Mouse (Mus musculus): ENCODE results near the gene Acy3. TPM values are rescaled to one million over a fixed set of nuclear protein-coding genes. Genes with fewer than 3 reads are reported as not detected.

Acy3 gene
- polyA plus RNA-seq, 1 experiment from 2014 or later, result 13.0 TPM

DNA sequence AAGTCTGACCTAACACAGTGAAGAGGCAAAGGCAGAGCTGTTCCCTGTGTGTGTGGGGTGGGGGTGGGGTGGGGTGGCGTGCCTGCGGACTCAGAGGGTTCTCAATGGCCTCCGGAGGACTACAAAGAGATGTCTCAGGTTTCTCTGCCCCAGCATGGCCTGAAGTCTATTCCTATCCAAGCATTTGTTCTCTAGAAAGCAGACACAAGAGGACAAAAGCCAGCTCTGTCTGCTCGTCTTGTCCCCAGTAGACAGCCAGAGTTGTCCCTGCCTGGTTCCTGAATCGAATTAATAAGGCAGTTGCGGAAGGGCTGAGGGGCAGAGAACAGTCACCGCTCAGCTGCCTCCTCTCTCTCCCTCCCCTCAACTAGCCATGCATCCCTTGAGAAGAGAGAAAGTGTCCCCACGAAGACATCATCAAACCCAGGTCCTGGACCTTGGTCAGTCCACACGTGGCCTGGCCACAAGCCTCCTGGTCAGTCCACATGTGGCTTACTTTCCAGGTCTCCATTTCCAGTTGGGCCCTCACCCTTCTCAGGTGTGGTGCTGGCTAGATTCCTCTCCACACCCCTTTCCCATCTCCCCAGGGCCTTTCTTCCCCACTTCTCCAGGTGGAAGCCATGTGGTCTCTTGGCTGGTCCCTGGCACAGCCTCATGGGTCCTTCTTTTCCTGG, 2.7 kb upstream of the Acy3 start:
- Histone ChIP-seq H3K9ac (ENCODE audit: low read length) (no peak overlapping the region), H3K4me3 (ENCODE audit: low read depth, low read length) (no peak overlapping the region), H3K4me2 (ENCODE audit: low read length) (no peak overlapping the region), H3K4me1 (replicated peaks; ENCODE audit: control insufficient read depth, insufficient read depth, low read length) (peaks cover 30% of the 10 kb centered on the region), H3K27me3 (replicated peaks; ENCODE audit: control insufficient read depth, insufficient read depth, low read length) (no peaks in the 10 kb centered on the region), H3K27ac (ENCODE audit: low read depth) (no peak overlapping the region), H3K36me3 (ENCODE audit: control insufficient read depth, insufficient read depth, low read length) (no peaks in the 10 kb centered on the region), H3K9me3 (ENCODE audit: control insufficient read depth, low read length) (no peaks in the 10 kb centered on the region)
- WGBS, result 49% methylated on average over 9 of the region's 9 CpGs
- ATAC-seq (replicated peaks; ENCODE audit: low FRiP score, low TSS enrichment, low read depth) (no peak), DNase-seq (ENCODE audit: low spot score) (no peak)

DNA sequence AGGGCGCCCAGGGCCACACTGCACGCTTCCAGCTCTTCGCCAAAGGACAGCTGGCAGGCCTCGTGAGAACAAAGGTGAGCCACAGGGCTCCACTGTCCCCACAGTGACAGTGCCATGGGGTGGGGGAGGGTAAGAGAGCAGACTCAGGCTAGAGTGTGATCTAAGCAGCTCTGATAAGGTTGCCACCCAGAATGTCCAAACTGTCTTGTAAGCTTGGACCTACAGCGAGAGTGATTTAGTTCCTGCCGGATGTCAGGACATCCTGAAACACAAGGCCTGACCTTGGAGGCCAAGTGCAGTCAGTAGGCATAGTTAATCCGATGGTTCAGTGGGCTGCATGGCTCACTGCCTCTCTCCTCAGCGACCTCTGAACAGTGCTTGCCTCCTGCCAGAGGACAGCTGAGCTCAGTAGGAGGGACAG, 1.1 kb upstream of the Acy3 start:
- Histone ChIP-seq H3K9me3 (ENCODE audit: control insufficient read depth, low read length) (no peaks in the 10 kb centered on the region), H3K4me2 (ENCODE audit: low read length) (no peak overlapping the region), H3K27ac (ENCODE audit: low read depth) (no peak overlapping the region), H3K36me3 (ENCODE audit: control insufficient read depth, insufficient read depth, low read length) (no peaks in the 10 kb centered on the region), H3K4me3 (ENCODE audit: low read depth, low read length) (no peak overlapping the region), H3K27me3 (replicated peaks; ENCODE audit: control insufficient read depth, insufficient read depth, low read length) (no peaks in the 10 kb centered on the region), H3K9ac (ENCODE audit: low read length) (no peak overlapping the region), H3K4me1 (replicated peaks; ENCODE audit: control insufficient read depth, insufficient read depth, low read length) (peaks cover 30% of the 10 kb centered on the region)
- DNase-seq (ENCODE audit: low spot score) (no peak), ATAC-seq (replicated peaks; ENCODE audit: low FRiP score, low TSS enrichment, low read depth) (no peak; the same call in 1 of the 2 replicates)
- WGBS, result 41% methylated on average over 8 of the region's 8 CpGs

DNA sequence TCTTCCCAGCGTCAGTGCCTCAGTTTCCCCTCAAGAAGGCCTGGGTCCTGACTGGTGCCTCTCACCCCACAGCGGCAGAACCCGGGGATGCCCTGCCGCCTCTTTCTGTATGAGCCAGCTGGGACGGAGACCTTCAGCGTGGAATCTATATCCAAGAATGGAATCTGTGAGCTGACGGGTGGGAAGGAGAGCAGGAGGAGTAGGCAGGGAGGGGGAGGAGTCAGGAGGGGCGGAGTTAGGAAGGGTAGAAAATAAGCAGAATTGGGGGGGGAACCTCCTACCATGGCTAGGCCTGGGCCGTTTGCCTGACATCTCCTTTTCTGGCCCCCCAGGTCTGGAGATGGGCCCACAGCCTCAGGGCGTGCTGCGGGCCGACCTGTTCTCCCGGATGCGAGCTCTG, 1.7 kb downstream of the Acy3 start:
- no peaks in the 10 kb centered on the region for H3K9me3 ChIP-seq (ENCODE audit: control insufficient read depth, low read length)
- no peak for DNase-seq (ENCODE audit: low spot score)
- no peak overlapping the region for H3K27ac ChIP-seq (ENCODE audit: low read depth)
- H3K4me2 ChIP-seq (ENCODE audit: low read length), result no peak overlapping the region
- H3K9ac ChIP-seq (ENCODE audit: low read length), result no peak overlapping the region
- peaks cover 30% of the 10 kb centered on the region for H3K4me1 ChIP-seq (replicated peaks; ENCODE audit: control insufficient read depth, insufficient read depth, low read length)
- H3K36me3 ChIP-seq (ENCODE audit: control insufficient read depth, insufficient read depth, low read length), result no peaks in the 10 kb centered on the region
- no peaks in the 10 kb centered on the region for H3K27me3 ChIP-seq (replicated peaks; ENCODE audit: control insufficient read depth, insufficient read depth, low read length)
- no peak overlapping the region for H3K4me3 ChIP-seq (ENCODE audit: low read depth, low read length)
- no peak for ATAC-seq (replicated peaks; ENCODE audit: low FRiP score, low TSS enrichment, low read depth)
- WGBS, result 86% methylated on average over 14 of the region's 14 CpGs

DNA sequence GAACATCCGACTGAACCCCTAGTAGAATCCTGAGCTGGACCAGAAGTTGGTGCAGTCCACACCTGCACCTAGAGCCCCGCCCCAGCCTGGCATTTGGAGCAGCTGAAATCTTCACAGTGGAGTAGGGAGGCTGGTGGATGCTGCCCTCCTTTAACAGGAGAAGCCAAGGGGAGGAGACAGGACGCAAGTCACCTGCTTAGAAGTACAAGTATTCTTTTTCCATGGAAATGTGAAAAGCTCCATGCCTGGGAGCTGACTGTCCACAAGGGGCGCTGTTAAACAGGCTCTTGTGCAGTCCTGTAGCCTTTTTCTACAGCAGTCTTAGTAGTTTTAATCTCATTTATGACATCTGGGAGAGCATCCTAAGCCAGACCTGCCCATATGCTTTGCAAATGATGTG, 2.4 kb downstream of the Acy3 start:
- H3K9ac ChIP-seq (ENCODE audit: low read length), result no peak overlapping the region
- ATAC-seq (replicated peaks; ENCODE audit: low FRiP score, low TSS enrichment, low read depth), result no peak
- H3K27me3 ChIP-seq (replicated peaks; ENCODE audit: control insufficient read depth, insufficient read depth, low read length), result no peaks in the 10 kb centered on the region
- H3K27ac ChIP-seq (ENCODE audit: low read depth), result no peak overlapping the region
- DNase-seq (ENCODE audit: low spot score), result no peak
- no peaks in the 10 kb centered on the region for H3K9me3 ChIP-seq (ENCODE audit: control insufficient read depth, low read length)
- H3K4me1 ChIP-seq (replicated peaks; ENCODE audit: control insufficient read depth, insufficient read depth, low read length), result peaks cover 24% of the 10 kb centered on the region
- WGBS, result 82% methylated on average over 4 of the region's 4 CpGs
- H3K4me2 ChIP-seq (ENCODE audit: low read length), result no peak overlapping the region
- no peaks in the 10 kb centered on the region for H3K36me3 ChIP-seq (ENCODE audit: control insufficient read depth, insufficient read depth, low read length)
- H3K4me3 ChIP-seq (ENCODE audit: low read depth, low read length), result no peak overlapping the region

DNA sequence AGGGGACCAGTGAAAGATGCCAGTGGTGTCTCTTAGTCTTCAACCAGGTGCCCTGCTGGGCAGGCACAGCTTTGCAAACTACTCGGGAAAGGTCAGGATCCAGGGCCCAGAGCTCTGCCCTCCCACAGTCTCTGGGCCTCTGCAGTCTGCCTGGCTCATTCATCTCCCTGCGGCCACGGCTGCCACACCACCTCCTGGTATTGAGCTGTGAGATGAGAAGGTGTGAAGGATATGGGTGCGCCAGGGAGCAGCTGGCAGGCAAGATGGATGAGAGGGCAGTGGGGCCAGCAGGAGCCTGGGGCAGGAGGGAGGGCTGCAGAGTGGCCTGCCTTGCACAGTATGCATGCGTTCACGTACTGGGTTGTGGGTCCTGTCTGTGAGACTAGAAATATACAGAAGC, 4.4 kb downstream of the Acy3 start:
- peaks cover 14% of the 10 kb centered on the region for H3K4me1 ChIP-seq (replicated peaks; ENCODE audit: control insufficient read depth, insufficient read depth, low read length)
- H3K4me2 ChIP-seq (ENCODE audit: low read length), result no peak overlapping the region
- DNase-seq (ENCODE audit: low spot score) (no peak), ATAC-seq (replicated peaks; ENCODE audit: low FRiP score, low TSS enrichment, low read depth) (no peak)
- 24% methylated on average over 6 of the region's 6 CpGs for WGBS
- no peaks in the 10 kb centered on the region for H3K27me3 ChIP-seq (replicated peaks; ENCODE audit: control insufficient read depth, insufficient read depth, low read length)
- no peak overlapping the region for H3K9ac ChIP-seq (ENCODE audit: low read length)
- H3K9me3 ChIP-seq (ENCODE audit: control insufficient read depth, low read length), result no peaks in the 10 kb centered on the region
- no peaks in the 10 kb centered on the region for H3K36me3 ChIP-seq (ENCODE audit: control insufficient read depth, insufficient read depth, low read length)
- no peak overlapping the region for H3K27ac ChIP-seq (ENCODE audit: low read depth)
- no peak overlapping the region for H3K4me3 ChIP-seq (ENCODE audit: low read depth, low read length)

DNA sequence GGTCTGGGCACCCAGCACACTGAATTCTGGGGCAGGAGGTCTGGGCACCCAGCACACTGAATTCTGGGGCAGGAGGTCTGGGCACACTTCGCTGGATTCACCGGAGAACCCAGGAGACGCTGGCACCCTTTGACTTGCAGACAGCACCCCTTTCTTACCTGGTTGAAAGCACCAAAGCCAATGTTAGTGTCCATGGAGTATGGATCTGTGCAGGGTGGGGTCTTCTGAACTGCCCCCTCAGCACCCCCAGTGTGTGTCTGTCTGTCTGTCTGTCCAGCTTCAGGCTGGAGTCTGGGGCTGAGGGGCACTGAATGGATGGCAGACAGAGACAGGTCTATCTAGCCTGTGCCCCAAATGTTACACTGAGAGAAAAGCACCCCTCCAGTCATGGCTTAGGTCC, 5.2 kb downstream of the Acy3 start:
- Histone ChIP-seq H3K4me3 (ENCODE audit: low read depth, low read length) (no peak overlapping the region), H3K27me3 (replicated peaks; ENCODE audit: control insufficient read depth, insufficient read depth, low read length) (no peaks in the 10 kb centered on the region), H3K36me3 (ENCODE audit: control insufficient read depth, insufficient read depth, low read length) (no peaks in the 10 kb centered on the region), H3K27ac (ENCODE audit: low read depth) (no peak overlapping the region), H3K9me3 (ENCODE audit: control insufficient read depth, low read length) (no peaks in the 10 kb centered on the region), H3K4me2 (ENCODE audit: low read length) (no peak overlapping the region), H3K9ac (ENCODE audit: low read length) (no peak overlapping the region), H3K4me1 (replicated peaks; ENCODE audit: control insufficient read depth, insufficient read depth, low read length) (peaks cover 6% of the 10 kb centered on the region)
- WGBS, result 89% methylated on average over 3 of the region's 3 CpGs
- ATAC-seq (replicated peaks; ENCODE audit: low FRiP score, low TSS enrichment, low read depth) (no peak), DNase-seq (ENCODE audit: low spot score) (no peak)

DNA sequence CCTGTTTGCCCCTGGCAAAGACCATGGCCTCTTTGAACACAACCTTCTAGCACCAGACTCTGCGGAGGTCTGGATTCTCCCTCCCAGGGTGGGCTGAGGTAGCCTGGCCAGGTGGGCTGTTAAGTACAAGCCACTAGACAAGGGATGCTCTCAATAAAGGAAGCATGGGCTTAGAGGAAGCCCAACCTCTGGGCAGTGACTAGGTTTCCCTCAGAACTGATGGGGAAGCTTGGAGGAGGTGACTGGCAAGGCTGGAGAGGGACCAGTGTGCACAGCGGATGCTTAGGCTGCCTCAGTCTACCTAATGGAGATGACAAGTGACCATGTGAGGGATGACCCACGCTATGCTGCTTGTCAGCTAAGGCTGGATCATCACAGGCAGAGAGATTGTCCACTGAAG, 5.6 kb downstream of the Acy3 start:
- ATAC-seq (replicated peaks; ENCODE audit: low FRiP score, low TSS enrichment, low read depth) (no peak), DNase-seq (ENCODE audit: low spot score) (no peak)
- Histone ChIP-seq H3K27me3 (replicated peaks; ENCODE audit: control insufficient read depth, insufficient read depth, low read length) (no peaks in the 10 kb centered on the region), H3K4me1 (replicated peaks; ENCODE audit: control insufficient read depth, insufficient read depth, low read length) (peaks cover 2% of the 10 kb centered on the region), H3K9me3 (ENCODE audit: control insufficient read depth, low read length) (no peaks in the 10 kb centered on the region), H3K4me3 (ENCODE audit: low read depth, low read length) (no peak overlapping the region), H3K36me3 (ENCODE audit: control insufficient read depth, insufficient read depth, low read length) (no peaks in the 10 kb centered on the region), H3K4me2 (ENCODE audit: low read length) (no peak overlapping the region), H3K27ac (ENCODE audit: low read depth) (no peak overlapping the region), H3K9ac (ENCODE audit: low read length) (no peak overlapping the region)
- 89% methylated on average over 3 of the region's 3 CpGs for WGBS

DNA sequence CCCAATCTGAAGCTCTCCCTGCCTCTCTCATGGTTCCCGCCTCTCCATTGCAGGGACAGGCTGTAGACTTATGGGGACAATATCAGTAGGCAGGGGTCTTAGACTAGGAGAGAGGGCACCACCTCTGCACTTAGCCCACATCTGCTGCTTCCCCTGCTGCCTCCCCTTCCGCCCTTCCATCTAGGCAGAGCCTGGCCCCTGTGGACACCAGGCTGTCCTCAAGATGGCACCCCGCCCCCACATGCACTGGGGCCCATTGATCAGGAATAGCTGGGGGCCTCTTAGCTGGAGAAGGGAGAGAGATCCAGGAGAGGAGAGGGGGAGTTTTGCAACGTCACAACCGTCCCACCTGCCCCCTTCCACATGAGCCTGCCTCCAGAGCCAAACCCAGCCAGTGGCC, 6.0 kb downstream of the Acy3 start, which contains the start of gene Tbx10:
Tbx10 (plus strand) TSS at position 337 of the 400 bp plus-strand sequence.
- no peak within 1 kb of the TSS for H3K9ac ChIP-seq (ENCODE audit: low read length)
- H3K27ac ChIP-seq (ENCODE audit: low read depth), result no peak within 1 kb of the TSS
- DNase-seq (ENCODE audit: low spot score), result no peak
- no peak within 1 kb of the TSS for H3K4me3 ChIP-seq (ENCODE audit: low read depth, low read length)
- no peaks in the 10 kb centered on the region for H3K9me3 ChIP-seq (ENCODE audit: control insufficient read depth, low read length)
- 63% methylated on average over 5 of the region's 5 CpGs for WGBS
- no peak within 1 kb of the TSS for H3K4me2 ChIP-seq (ENCODE audit: low read length)
- no peaks in the 10 kb centered on the region for H3K36me3 ChIP-seq (ENCODE audit: control insufficient read depth, insufficient read depth, low read length)
- H3K4me1 ChIP-seq (replicated peaks; ENCODE audit: control insufficient read depth, insufficient read depth, low read length), result no peaks in the 10 kb centered on the region
- ATAC-seq (replicated peaks; ENCODE audit: low FRiP score, low TSS enrichment, low read depth), result no peak
- no peaks in the 10 kb centered on the region for H3K27me3 ChIP-seq (replicated peaks; ENCODE audit: control insufficient read depth, insufficient read depth, low read length)

DNA sequence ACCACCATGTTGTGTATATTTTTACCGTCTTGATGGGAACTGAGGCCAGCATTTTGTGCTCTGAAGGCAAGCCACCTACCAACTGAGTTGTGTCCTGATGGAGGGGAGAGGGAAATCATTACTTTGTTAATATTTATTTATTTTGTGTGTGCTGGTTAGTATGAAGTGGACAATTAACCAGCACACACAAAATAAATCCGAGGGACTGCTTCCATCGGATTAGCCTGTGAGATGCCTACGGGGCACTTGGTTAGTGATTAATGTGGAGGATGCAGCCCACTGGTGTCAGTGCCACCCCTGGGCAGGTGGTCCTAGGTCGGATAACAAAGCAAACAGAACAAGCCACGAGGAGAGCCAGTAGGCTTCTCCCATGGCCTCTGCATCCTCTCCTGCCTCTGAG, 8.6 kb downstream of the Acy3 start:
- DNase-seq (ENCODE audit: low spot score), result no peak
- Histone ChIP-seq H3K4me1 (replicated peaks; ENCODE audit: control insufficient read depth, insufficient read depth, low read length) (peaks cover 5% of the 10 kb centered on the region; the same call in 1 of the 2 replicates), H3K27ac (ENCODE audit: low read depth) (no peak overlapping the region), H3K36me3 (ENCODE audit: control insufficient read depth, insufficient read depth, low read length) (no peaks in the 10 kb centered on the region), H3K27me3 (replicated peaks; ENCODE audit: control insufficient read depth, insufficient read depth, low read length) (no peaks in the 10 kb centered on the region), H3K9ac (ENCODE audit: low read length) (no peak overlapping the region), H3K4me3 (ENCODE audit: low read depth, low read length) (no peak overlapping the region), H3K9me3 (ENCODE audit: control insufficient read depth, low read length) (no peaks in the 10 kb centered on the region), H3K4me2 (ENCODE audit: low read length) (no peak overlapping the region)
- WGBS, result 68% methylated on average over 6 of the region's 6 CpGs
- ATAC-seq (replicated peaks; ENCODE audit: low FRiP score, low TSS enrichment, low read depth), result no peak

Data from intestine, embryonic 14.5 days (tissue).